Mouse (Mus musculus) heart, postnatal 36 days (tissue): ENCODE measurements around the gene Chac2. TPM values are rescaled to one million over a fixed set of nuclear protein-coding genes. Genes with fewer than 3 reads are reported as not detected.

Source experiments
- total RNA-seq, 2 experiments: library from RNA; stranded (reverse); gene quantifications; 2 replicates each; pipeline ENCODE4 v1.2.3; 2021

Chac2 gene
- total RNA-seq, 2 experiments from 2014 or later: 18.9 to 27.6 TPM

Other genes starting within 250 kb of the Chac2 start
- 100 to 1,000 TPM; 215 to 267 TPM for gene Psme4, start 214.6 kb downstream of the Chac2 start, total RNA-seq
- gene Gpr75, start 101.0 kb downstream of the Chac2 start, total RNA-seq: under 1 TPM in 1 of 2 experiments, not detected in 1; 0.17 TPM
- 1 to 10 TPM; 7.2 to 9.6 TPM for gene Asb3, start 100.9 kb downstream of the Chac2 start, total RNA-seq
- 10 to 100 TPM; 39.7 to 42.6 TPM for gene Erlec1, start 32.0 kb downstream of the Chac2 start, total RNA-seq
- not detected for gene Gm17332, start 196.1 kb upstream of the Chac2 start, total RNA-seq